Mouse (Mus musculus) myocyte (in vitro differentiated cells): ENCODE data around the gene Mab21l3.

ENCODE experiments used
- CEBPB ChIP-seq: IDR thresholded peaks from 2 replicates; pipeline ENCODE4 v1.6.1; 2011; ENCODE audit warnings: mild to moderate bottlenecking, moderate library complexity; ENCODE audit not compliant: poor library complexity, insufficient read depth, severe bottlenecking
- E2F4 ChIP-seq: IDR thresholded peaks from one replicate; pipeline ENCODE4 v1.6.1; 2011; ENCODE audit warnings: mild to moderate bottlenecking, control low read depth, moderate library complexity; ENCODE audit not compliant: insufficient read depth
- MAX ChIP-seq: IDR thresholded peaks from one replicate; pipeline ENCODE4 v1.6.1; 2011; ENCODE audit warnings: low read depth, mild to moderate bottlenecking, control low read depth
- MYOD1 ChIP-seq, 3 experiments: IDR thresholded peaks; one replicate each; pipeline ENCODE4 v1.6.1; 2011; ENCODE audit warnings: control low read depth in 2 of 3, low read depth in 2 of 3, mild to moderate bottlenecking in 2 of 3, moderate library complexity in 1 of 3; ENCODE audit not compliant: insufficient read length in 2 of 3, control insufficient read depth in 1 of 3
- MYOG ChIP-seq, 3 experiments: IDR thresholded peaks; one replicate each; pipeline ENCODE4 v1.6.1; 2011; ENCODE audit warnings: control low read depth in 2 of 3, low read depth in 2 of 3, mild to moderate bottlenecking in 2 of 3; ENCODE audit not compliant: insufficient read length in 2 of 3, control insufficient read depth in 1 of 3, insufficient read depth in 1 of 3
- POLR2A ChIP-seq: IDR thresholded peaks from one replicate; pipeline ENCODE4 v1.6.1; 2011; ENCODE audit warnings: low read depth, mild to moderate bottlenecking, control low read depth, moderate library complexity; ENCODE audit not compliant: insufficient read length
- POLR2AphosphoS2 ChIP-seq: IDR thresholded peaks from one replicate; pipeline ENCODE4 v1.6.1; 2011; ENCODE audit warnings: low read depth, control low read depth; ENCODE audit not compliant: insufficient read length
- REST ChIP-seq: IDR thresholded peaks from one replicate; pipeline ENCODE4 v1.6.1; 2011; ENCODE audit warnings: mild to moderate bottlenecking, control low read depth, moderate library complexity; ENCODE audit not compliant: insufficient read depth, insufficient read length
- SRF ChIP-seq: IDR thresholded peaks from one replicate; pipeline ENCODE4 v1.6.1; 2011; ENCODE audit warnings: low read depth; ENCODE audit not compliant: control insufficient read depth, insufficient read length
- TCF3 ChIP-seq: IDR thresholded peaks from one replicate; pipeline ENCODE4 v1.6.1; 2011; ENCODE audit warnings: low read depth, control low read depth; ENCODE audit not compliant: insufficient read length
- USF1 ChIP-seq: IDR thresholded peaks from one replicate; pipeline ENCODE4 v1.6.1; 2011; ENCODE audit warnings: low read depth, mild to moderate bottlenecking, control low read depth, moderate library complexity

- TF ChIP-seq E2F4: no peak
- no peak for TF ChIP-seq POLR2A
- TF ChIP-seq USF1: no peak
- no peak for TF ChIP-seq MYOD1 (IDR thresholded peaks at IDR 0.05; ENCODE audit: control insufficient read depth in 1 of 3, insufficient read length in 2 of 3, low read depth in 2 of 3)
- TF ChIP-seq POLR2AphosphoS2: no peak
- TF ChIP-seq MAX: no peak
- TF ChIP-seq CEBPB: no peak
- no peak for TF ChIP-seq MYOG (IDR thresholded peaks at IDR 0.05; ENCODE audit: control insufficient read depth in 1 of 3, insufficient read depth in 1 of 3, insufficient read length in 2 of 3, low read depth in 2 of 3)
- no peak for TF ChIP-seq SRF
- no peak for TF ChIP-seq REST
- no peak for TF ChIP-seq TCF3
Observed at GRCm38 (mm10) chr3:101794026-101794425, 54.7 kb downstream of the Mab21l3 start.
